Mouse (Mus musculus) liver, adult 2 months (tissue): ENCODE results near the gene Fkbp1b.

ENCODE experiments used
- CTCF ChIP-seq: fragments of 200-500 bp; IDR thresholded peaks from 2 replicates; pipeline ENCODE4 v1.5.1; 2011; ENCODE audit warnings: low read depth, low read length, control low read depth
- POLR2A ChIP-seq: fragments of 200-500 bp; IDR thresholded peaks from 2 replicates; pipeline ENCODE4 v1.6.1; 2011; ENCODE audit warnings: low read length, control low read depth; ENCODE audit not compliant: insufficient read depth; ENCODE audit errors: extremely low read depth

GRCm38 (mm10) chr12:4856834-4857233, 15.4 kb upstream of the Fkbp1b start:
- TF ChIP-seq CTCF (no peak), POLR2A (no peak)
